ENCODE assay signal across 28 mouse cellular contexts in the genomic region with DNA sequence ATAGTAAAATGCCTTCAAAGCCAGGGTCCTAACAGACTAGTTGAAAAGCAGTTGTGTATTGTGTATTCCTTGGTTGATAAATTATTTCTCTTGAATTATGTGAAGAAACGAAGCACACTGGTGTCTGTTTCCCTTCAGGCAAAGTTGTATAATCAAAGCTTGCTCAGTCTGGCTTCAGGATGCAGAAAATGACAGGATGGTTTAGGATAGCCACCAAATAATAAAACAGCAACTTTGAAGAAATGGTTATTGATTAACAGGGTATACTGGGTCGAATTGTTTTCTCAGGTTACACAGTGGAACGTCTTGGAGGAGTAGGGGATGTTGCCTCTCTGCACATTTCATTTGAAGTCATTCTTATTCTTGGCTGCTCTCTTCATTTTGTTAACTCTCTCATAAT.
DNase-seq lines count a peak whose midpoint lies in the region; ATAC-seq and TF ChIP-seq lines count a peak whose summit lies in the region.
"Had no signal": no experiment of that assay in that cellular context is flagged by ENCODE, and none has a peak within 500 bp of the region (broad histone marks: within the 10 kb centered on the region; RNA-seq: fewer than 3 reads in every experiment).

No protein-coding gene starts in this region.

- no peak overlapping the region for H3K9ac ChIP-seq in intestine, embryonic 16.5 days (ENCODE audit: low read depth, low read length)
- no peak overlapping the region for H3K9ac ChIP-seq in intestine, embryonic 15.5 days
- no peak overlapping the region for H3K9ac ChIP-seq in kidney, embryonic 16.5 days (replicated peaks; ENCODE audit: low read length)
- H3K9ac ChIP-seq in midbrain, embryonic 15.5 days: no peak overlapping the region
- H3K9ac ChIP-seq in midbrain, embryonic 16.5 days (ENCODE audit: low read depth, low read length): no peak overlapping the region
- H3K9ac ChIP-seq: forebrain, embryonic 13.5 days; heart, embryonic 12.5 days; heart, embryonic 15.5 days; hindbrain, embryonic 13.5 days had no signal

- H3K4me3 ChIP-seq in intestine, embryonic 16.5 days (ENCODE audit: low read length): no peak overlapping the region
- no peak overlapping the region for H3K4me3 ChIP-seq in intestine, embryonic 15.5 days (replicated peaks)
- no peak overlapping the region for H3K4me3 ChIP-seq in kidney, embryonic 16.5 days (ENCODE audit: low read length)
- H3K4me3 ChIP-seq in left cerebral cortex, adult 2 months: no peak overlapping the region
- no peak overlapping the region for H3K4me3 ChIP-seq in midbrain, embryonic 15.5 days
- no peak overlapping the region for H3K4me3 ChIP-seq in midbrain, embryonic 16.5 days (ENCODE audit: low read depth, low read length)
- H3K4me3 ChIP-seq: forebrain, embryonic 10.5 days; forebrain, embryonic 13.5 days; heart, embryonic 12.5 days; heart, embryonic 15.5 days; hindbrain, embryonic 10.5 days; hindbrain, embryonic 13.5 days had no signal

- no peaks in the 10 kb centered on the region for H3K36me3 ChIP-seq in intestine, embryonic 16.5 days (ENCODE audit: control insufficient read depth, insufficient read depth, low read length)
- H3K36me3 ChIP-seq in intestine, embryonic 15.5 days: no peaks in the 10 kb centered on the region
- no peaks in the 10 kb centered on the region for H3K36me3 ChIP-seq in kidney, embryonic 16.5 days (ENCODE audit: insufficient read depth, low read length)
- no peaks in the 10 kb centered on the region for H3K36me3 ChIP-seq in midbrain, embryonic 15.5 days (replicated peaks)
- H3K36me3 ChIP-seq in midbrain, embryonic 16.5 days (ENCODE audit: control insufficient read depth, insufficient read depth, low read length): no peaks in the 10 kb centered on the region
- H3K36me3 ChIP-seq: forebrain, embryonic 10.5 days; G1E; heart, embryonic 15.5 days; hindbrain, embryonic 10.5 days; hindbrain, embryonic 13.5 days had no signal

- 24% methylated on average over 3 of the region's 3 CpGs for WGBS in intestine, embryonic 16.5 days
- WGBS in intestine, embryonic 15.5 days: 18% methylated on average over 3 of the region's 3 CpGs
- 37% methylated on average over 3 of the region's 3 CpGs for WGBS in kidney, embryonic 16.5 days
- 52% methylated on average over 3 of the region's 3 CpGs for WGBS in midbrain, embryonic 15.5 days
- 57% methylated on average over 3 of the region's 3 CpGs for WGBS in midbrain, embryonic 16.5 days

- H3K27ac ChIP-seq in intestine, embryonic 16.5 days (ENCODE audit: low read length): no peak overlapping the region
- H3K27ac ChIP-seq in intestine, embryonic 15.5 days: no peak overlapping the region
- H3K27ac ChIP-seq in kidney, embryonic 16.5 days (ENCODE audit: low read length): no peak overlapping the region; the same call in 1 of the 2 replicates
- peak overlapping the region; percentile 50; the same call in 1 of the 2 replicates for H3K27ac ChIP-seq in left cerebral cortex, adult 2 months
- no peak overlapping the region for H3K27ac ChIP-seq in midbrain, embryonic 15.5 days
- no peak overlapping the region for H3K27ac ChIP-seq in midbrain, embryonic 16.5 days (ENCODE audit: low read length)
- H3K27ac ChIP-seq: forebrain, embryonic 10.5 days; forebrain, embryonic 13.5 days; heart, embryonic 15.5 days; hindbrain, embryonic 10.5 days; hindbrain, embryonic 13.5 days had no signal

- H3K4me2 ChIP-seq in intestine, embryonic 16.5 days (ENCODE audit: low read depth, low read length): no peak overlapping the region
- H3K4me2 ChIP-seq in intestine, embryonic 15.5 days (replicated peaks): no peak overlapping the region
- H3K4me2 ChIP-seq in kidney, embryonic 16.5 days (replicated peaks; ENCODE audit: low read depth, low read length): no peak overlapping the region
- no peak overlapping the region for H3K4me2 ChIP-seq in midbrain, embryonic 15.5 days
- no peak overlapping the region for H3K4me2 ChIP-seq in midbrain, embryonic 16.5 days (ENCODE audit: low read length)
- H3K4me2 ChIP-seq: forebrain, embryonic 13.5 days; heart, embryonic 12.5 days; heart, embryonic 15.5 days; hindbrain, embryonic 13.5 days had no signal

- H3K4me1 ChIP-seq in intestine, embryonic 16.5 days (ENCODE audit: control insufficient read depth, insufficient read depth, low read length): no peaks in the 10 kb centered on the region
- H3K4me1 ChIP-seq in intestine, embryonic 15.5 days (replicated peaks): no peaks in the 10 kb centered on the region
- H3K4me1 ChIP-seq in kidney, embryonic 16.5 days (ENCODE audit: insufficient read depth, low read length): peaks cover 3% of the 10 kb centered on the region; the same call in 1 of the 2 replicates
- H3K4me1 ChIP-seq in midbrain, embryonic 15.5 days: no peaks in the 10 kb centered on the region
- no peaks in the 10 kb centered on the region for H3K4me1 ChIP-seq in midbrain, embryonic 16.5 days (ENCODE audit: control insufficient read depth, insufficient read depth, low read length)
- H3K4me1 ChIP-seq: forebrain, embryonic 10.5 days; forebrain, embryonic 13.5 days; heart, embryonic 12.5 days; heart, embryonic 15.5 days; hindbrain, embryonic 10.5 days had no signal

- H3K9me3 ChIP-seq in intestine, embryonic 16.5 days (ENCODE audit: control insufficient read depth, low read length): no peaks in the 10 kb centered on the region
- H3K9me3 ChIP-seq in intestine, embryonic 15.5 days: no peaks in the 10 kb centered on the region
- H3K9me3 ChIP-seq in kidney, embryonic 16.5 days (ENCODE audit: low read length): no peaks in the 10 kb centered on the region
- H3K9me3 ChIP-seq in midbrain, embryonic 15.5 days: no peaks in the 10 kb centered on the region
- no peaks in the 10 kb centered on the region for H3K9me3 ChIP-seq in midbrain, embryonic 16.5 days (replicated peaks; ENCODE audit: control insufficient read depth, low read length, poor library complexity, severe bottlenecking)
- H3K9me3 ChIP-seq: forebrain, embryonic 10.5 days; forebrain, embryonic 13.5 days; G1E; heart, embryonic 12.5 days; heart, embryonic 15.5 days; hindbrain, embryonic 10.5 days; hindbrain, embryonic 13.5 days had no signal

- ATAC-seq in intestine, embryonic 16.5 days: peak; percentile 21; the same call in 1 of the 2 replicates
- no peak for ATAC-seq in intestine, embryonic 15.5 days
- ATAC-seq in kidney, embryonic 16.5 days (ENCODE audit: low FRiP score, low TSS enrichment): peak; percentile 86
- ATAC-seq in midbrain, embryonic 15.5 days (replicated peaks): peak; percentile 50
- ATAC-seq in midbrain, embryonic 16.5 days: no peak
- ATAC-seq: forebrain, embryonic 13.5 days; forebrain, embryonic 16.5 days; Patski had no signal

- no peaks in the 10 kb centered on the region for H3K27me3 ChIP-seq in intestine, embryonic 16.5 days (replicated peaks; ENCODE audit: control insufficient read depth, insufficient read depth, low read length)
- no peaks in the 10 kb centered on the region for H3K27me3 ChIP-seq in intestine, embryonic 15.5 days (replicated peaks)
- no peaks in the 10 kb centered on the region for H3K27me3 ChIP-seq in kidney, embryonic 16.5 days (ENCODE audit: insufficient read depth, low read length)
- no peaks in the 10 kb centered on the region for H3K27me3 ChIP-seq in midbrain, embryonic 15.5 days (replicated peaks)
- no peaks in the 10 kb centered on the region for H3K27me3 ChIP-seq in midbrain, embryonic 16.5 days (ENCODE audit: control insufficient read depth, insufficient read depth, low read depth, low read length)
- H3K27me3 ChIP-seq: CH12.LX; forebrain, embryonic 13.5 days; heart, embryonic 12.5 days; heart, embryonic 15.5 days; hindbrain, embryonic 13.5 days; Patski had no signal

- no peak for TF ChIP-seq CTCF in left cerebral cortex, adult 2 months (IDR thresholded peaks at IDR 0.05)

- no peak for DNase-seq in kidney, adult 18-20 months
- no peak for DNase-seq in left cerebral cortex, adult 2 months (ENCODE audit: extremely low spot score in 1 of 2, low spot score in 2 of 2)
- DNase-seq in left cerebral cortex, adult 9 months (ENCODE audit: low spot score in 2 of 2): no peak
- DNase-seq: adrenal gland, postnatal 10 days; adrenal gland, postnatal 36 days; B cell, adult 2 months; cerebellum, adult 18-20 months; cerebellum, adult 9-10 months; cerebellum, postnatal 14 days; gastrocnemius, postnatal 25 days; heart, adult 18-20 months; heart, postnatal 10 days; heart, postnatal 36 days had no signal

- intact Hi-C loops in left cerebral cortex, adult 2 months (cut with DNase I): no loop called here

Comparison
In these comparisons a context has a peak if more than half of its experiments do, and no peak if none do; other contexts are left out.
1. ATAC-seq: peak in intestine, embryonic 16.5 days (single experiment), kidney, embryonic 16.5 days (single experiment) and midbrain, embryonic 15.5 days (single experiment); none in intestine, embryonic 15.5 days (single experiment) and midbrain, embryonic 16.5 days (single experiment).